Mouse (Mus musculus): ENCODE data around the gene Ankrd17. TPM values are rescaled to one million over a fixed set of nuclear protein-coding genes. Genes with fewer than 3 reads are reported as not detected.
A peak's percentile ranks its signal among the peaks of the same experiment; 100 is the strongest.

The Ankrd17 gene
- 22.0 and 24.0 TPM in 2 replicates for polyA plus RNA-seq (2016; fragmentation: Nextera tagmentation; extraction: Ambion mirVana)

GRCm38 (mm10) chr5:90366121-90367066 lies at the start of gene Ankrd17:
Gene Ankrd17 (minus strand): TSS chr5:90366577.
- Histone ChIP-seq H3K27ac (peak within 1 kb of the TSS; percentile 95), H3K27me3 (ENCODE audit: poor library complexity, severe bottlenecking) (no peaks in the 10 kb centered on the region), H3K9me3 (no peaks in the 10 kb centered on the region; the same call in 1 of the 2 replicates), H3K4me3 (peak within 1 kb of the TSS; percentile 96), H3K36me3 (replicated peaks) (peaks cover 19% of the 10 kb centered on the region), H3K4me1 (peaks cover 25% of the 10 kb centered on the region)
- peak; percentile 90 for DNase-seq (ENCODE audit: extremely low spot score, low spot score)
- under 1% methylated on average over 69 of the region's 104 CpGs for WGBS

- no peak for DNase-seq (ENCODE audit: extremely low spot score, low spot score)
- Histone ChIP-seq H3K4me1 (0 out of 2 replicates have a peak, but pooled peaks cover 3% of the 10 kb centered on the region), H3K36me3 (replicated peaks) (no peaks in the 10 kb centered on the region), H3K27me3 (ENCODE audit: poor library complexity, severe bottlenecking) (no peaks in the 10 kb centered on the region), H3K4me3 (no peak overlapping the region), H3K27ac (no peak overlapping the region), H3K9me3 (no peaks in the 10 kb centered on the region)
- 77% methylated on average over 6 of the region's 6 CpGs for WGBS
Measured at GRCm38 (mm10) chr5:90414925-90415295, 48.5 kb upstream of the Ankrd17 start.

GRCm38 (mm10) chr5:90414142-90414924 lies 48.0 kb upstream of the Ankrd17 start:
- Histone ChIP-seq H3K4me1 (0 out of 2 replicates have a peak, but pooled peaks cover 3% of the 10 kb centered on the region), H3K27me3 (ENCODE audit: poor library complexity, severe bottlenecking) (no peaks in the 10 kb centered on the region), H3K4me3 (no peak overlapping the region), H3K36me3 (replicated peaks) (no peaks in the 10 kb centered on the region), H3K9me3 (no peaks in the 10 kb centered on the region), H3K27ac (no peak overlapping the region)
- no peak for DNase-seq (ENCODE audit: extremely low spot score, low spot score)
- WGBS = 90% methylated on average over 8 of the region's 8 CpGs

GRCm38 (mm10) chr5:90405210-90405609 lies 38.8 kb upstream of the Ankrd17 start:
- no peak for DNase-seq (ENCODE audit: extremely low spot score, low spot score)

GRCm38 (mm10) chr5:90396817-90397216 lies 30.4 kb upstream of the Ankrd17 start:
- no peak for DNase-seq (ENCODE audit: extremely low spot score, low spot score)
- Histone ChIP-seq H3K4me3 (no peak overlapping the region), H3K36me3 (replicated peaks) (no peaks in the 10 kb centered on the region), H3K4me1 (no peaks in the 10 kb centered on the region), H3K27ac (no peak overlapping the region), H3K9me3 (no peaks in the 10 kb centered on the region), H3K27me3 (ENCODE audit: poor library complexity, severe bottlenecking) (no peaks in the 10 kb centered on the region)
- 90% methylated on average over 4 of the region's 4 CpGs for WGBS

More at GRCm38 (mm10) chr5:90405210-90405609, 38.8 kb upstream of the Ankrd17 start:
- Histone ChIP-seq H3K4me1 (no peaks in the 10 kb centered on the region), H3K27me3 (ENCODE audit: poor library complexity, severe bottlenecking) (no peaks in the 10 kb centered on the region), H3K4me3 (no peak overlapping the region), H3K36me3 (replicated peaks) (no peaks in the 10 kb centered on the region), H3K27ac (no peak overlapping the region), H3K9me3 (no peaks in the 10 kb centered on the region)
- WGBS = 95% methylated on average over 4 of the region's 4 CpGs

GRCm38 (mm10) chr5:90394322-90394721 lies 27.9 kb upstream of the Ankrd17 start:
- Histone ChIP-seq H3K27me3 (ENCODE audit: poor library complexity, severe bottlenecking) (no peaks in the 10 kb centered on the region), H3K27ac (no peak overlapping the region), H3K4me1 (no peaks in the 10 kb centered on the region), H3K4me3 (no peak overlapping the region), H3K9me3 (no peaks in the 10 kb centered on the region), H3K36me3 (replicated peaks) (no peaks in the 10 kb centered on the region)
- WGBS = 79% methylated on average over 4 of the region's 4 CpGs
- DNase-seq (ENCODE audit: extremely low spot score, low spot score) = no peak

- no peaks in the 10 kb centered on the region for H3K4me1 ChIP-seq
- no peak overlapping the region for H3K4me3 ChIP-seq
- WGBS = 71% methylated on average over 5 of the region's 5 CpGs
- no peak overlapping the region for H3K27ac ChIP-seq
- DNase-seq (ENCODE audit: extremely low spot score, low spot score) = no peak
- H3K9me3 ChIP-seq = no peaks in the 10 kb centered on the region
- no peaks in the 10 kb centered on the region for H3K36me3 ChIP-seq (replicated peaks)
- H3K27me3 ChIP-seq (ENCODE audit: poor library complexity, severe bottlenecking) = no peaks in the 10 kb centered on the region
Measured at GRCm38 (mm10) chr5:90393764-90394163, 27.4 kb upstream of the Ankrd17 start.

- no peak overlapping the region for H3K4me3 ChIP-seq
- 67% methylated on average over 1 of the region's 1 CpGs for WGBS
- no peaks in the 10 kb centered on the region for H3K27me3 ChIP-seq (ENCODE audit: poor library complexity, severe bottlenecking)
- no peak for DNase-seq (ENCODE audit: extremely low spot score, low spot score)
- H3K36me3 ChIP-seq (replicated peaks) = no peaks in the 10 kb centered on the region
- H3K27ac ChIP-seq = no peak overlapping the region
- H3K9me3 ChIP-seq = no peaks in the 10 kb centered on the region
- H3K4me1 ChIP-seq = no peaks in the 10 kb centered on the region
Measured at GRCm38 (mm10) chr5:90383080-90383479, 16.7 kb upstream of the Ankrd17 start.

- H3K4me3 ChIP-seq = no peak overlapping the region
- no peak for DNase-seq (ENCODE audit: extremely low spot score, low spot score)
- WGBS = 84% methylated on average over 4 of the region's 4 CpGs
- no peaks in the 10 kb centered on the region for H3K36me3 ChIP-seq (replicated peaks)
- H3K9me3 ChIP-seq = no peaks in the 10 kb centered on the region
- no peaks in the 10 kb centered on the region for H3K27me3 ChIP-seq (ENCODE audit: poor library complexity, severe bottlenecking)
- H3K27ac ChIP-seq = no peak overlapping the region
- H3K4me1 ChIP-seq = no peaks in the 10 kb centered on the region
Measured at GRCm38 (mm10) chr5:90381458-90381857, 15.1 kb upstream of the Ankrd17 start.

GRCm38 (mm10) chr5:90373708-90374107 lies 7.3 kb upstream of the Ankrd17 start:
- Histone ChIP-seq H3K36me3 (replicated peaks) (no peaks in the 10 kb centered on the region), H3K4me3 (no peak overlapping the region), H3K27me3 (ENCODE audit: poor library complexity, severe bottlenecking) (no peaks in the 10 kb centered on the region), H3K9me3 (no peaks in the 10 kb centered on the region; the same call in 1 of the 2 replicates), H3K27ac (no peak overlapping the region), H3K4me1 (no peaks in the 10 kb centered on the region)
- no peak for DNase-seq (ENCODE audit: extremely low spot score, low spot score)
- WGBS = 95% methylated on average over 4 of the region's 4 CpGs

GRCm38 (mm10) chr5:90370401-90370800 lies 4.0 kb upstream of the Ankrd17 start:
- DNase-seq (ENCODE audit: extremely low spot score, low spot score) = no peak
- no peaks in the 10 kb centered on the region for H3K36me3 ChIP-seq (replicated peaks)
- peaks cover 10% of the 10 kb centered on the region for H3K4me1 ChIP-seq
- no peak overlapping the region for H3K4me3 ChIP-seq
- H3K27me3 ChIP-seq (ENCODE audit: poor library complexity, severe bottlenecking) = no peaks in the 10 kb centered on the region
- 86% methylated on average over 5 of the region's 5 CpGs for WGBS
- no peak overlapping the region for H3K27ac ChIP-seq
- no peaks in the 10 kb centered on the region; the same call in 1 of the 2 replicates for H3K9me3 ChIP-seq

GRCm38 (mm10) chr5:90367067-90367303 lies 608 bp upstream of the Ankrd17 start, which contains the start of gene Gm9958:
Gene Gm9958 (plus strand): TSS chr5:90367204.
- Histone ChIP-seq H3K27me3 (ENCODE audit: poor library complexity, severe bottlenecking) (no peaks in the 10 kb centered on the region), H3K9me3 (no peaks in the 10 kb centered on the region; the same call in 1 of the 2 replicates), H3K4me1 (peaks cover 25% of the 10 kb centered on the region), H3K27ac (peak within 1 kb of the TSS; percentile 95), H3K4me3 (peak within 1 kb of the TSS; percentile 96), H3K36me3 (replicated peaks) (peaks cover 13% of the 10 kb centered on the region)
- DNase-seq (ENCODE audit: extremely low spot score, low spot score) = no peak
- 5% methylated on average over 7 of the region's 7 CpGs for WGBS
